Mouse (Mus musculus) retina, embryonic 14.5 days (tissue): ENCODE measurements at regions not wholly inside any gene's neighbourhood (a gene's known extent, or its start where the extent isn't known, plus 50 kb on each side); places are given as distances from the start of the nearest gene placed in this dataset.

Source experiments
- DNase-seq: peaks from one replicate; pipeline ENCODE4 v3.0.0-alpha.2; 2015; ENCODE audit warnings: low spot score

DNA sequence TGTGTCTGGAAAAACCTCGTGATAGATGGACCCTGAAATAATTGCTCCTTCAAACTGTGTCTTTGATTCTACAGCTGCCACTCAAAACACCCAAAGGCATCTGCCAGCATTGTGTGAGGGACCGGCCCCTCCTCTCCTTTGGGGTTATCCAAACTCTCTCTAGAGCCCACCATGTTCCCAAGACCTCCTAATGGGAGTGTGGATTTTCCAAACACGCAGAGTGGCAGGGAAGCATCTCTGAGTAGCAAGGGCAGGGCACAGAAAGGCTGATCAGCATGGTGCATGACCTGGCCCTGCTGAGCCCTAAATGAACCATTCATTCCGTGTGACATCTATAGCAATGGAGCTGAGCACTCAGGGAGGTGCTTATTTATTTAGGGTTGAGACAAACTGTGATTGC lies 186.1 kb upstream of the Ctnna2 start:
- peak; percentile 43 for DNase-seq
